Mouse (Mus musculus) stomach, embryonic 14.5 days (tissue): ENCODE data around the gene Flywch2. TPM values are rescaled to one million over a fixed set of nuclear protein-coding genes. Genes with fewer than 3 reads are reported as not detected.

Source experiments
- ATAC-seq: fragments of 200-750 bp; cut with Nextera tagmentation; 2 replicates; pipeline ENCODE4 v1.8.0; 2017; ENCODE audit warnings: low read depth, moderate TSS enrichment; ENCODE audit not compliant: insufficient number of reproducible peaks, insufficient read depth, low FRiP score
- H3K27ac ChIP-seq: fragments of 300-500 bp; sonication (generic); 2 replicates; pipeline ENCODE4 v1.5.1; 2014; ENCODE audit warnings: mild to moderate bottlenecking, low read length, moderate library complexity, mixed read lengths
- H3K27me3 ChIP-seq: fragments of 300-500 bp; sonication (generic); 2 replicates; pipeline ENCODE4 v1.6.1; 2014; ENCODE audit warnings: low read length, control low read depth, mixed read lengths; ENCODE audit not compliant: control insufficient read depth, insufficient read depth
- H3K36me3 ChIP-seq: fragments of 300-500 bp; sonication (generic); 2 replicates; pipeline ENCODE4 v1.6.1; 2014; ENCODE audit warnings: mild to moderate bottlenecking, control low read depth, low read length, moderate library complexity, mixed read lengths; ENCODE audit not compliant: control insufficient read depth, insufficient read depth
- H3K4me1 ChIP-seq: fragments of 300-500 bp; sonication (generic); 2 replicates; pipeline ENCODE4 v1.6.1; 2014; ENCODE audit warnings: low read length, control low read depth, mixed read lengths; ENCODE audit not compliant: control insufficient read depth, insufficient read depth
- H3K4me2 ChIP-seq: fragments of 300-500 bp; sonication (generic); replicated peaks from 2 replicates; pipeline ENCODE4 v1.6.1; 2014; ENCODE audit warnings: low read depth, low read length, control low read depth
- H3K4me3 ChIP-seq: fragments of 300-500 bp; sonication (generic); 2 replicates; pipeline ENCODE4 v1.5.1; 2014; ENCODE audit warnings: low read depth, low read length, control low read depth
- H3K9ac ChIP-seq: fragments of 300-500 bp; sonication (generic); replicated peaks from 2 replicates; pipeline ENCODE4 v1.6.1; 2014; ENCODE audit warnings: low read depth, mild to moderate bottlenecking, control low read depth, low read length, moderate library complexity, mixed read lengths
- H3K9me3 ChIP-seq: fragments of 300-500 bp; sonication (generic); 2 replicates; pipeline ENCODE4 v1.6.1; 2016; ENCODE audit warnings: low read depth, low read length, control low read depth; ENCODE audit not compliant: control insufficient read depth
- WGBS: fragments of 180-500 bp; shearing (Covaris S2); extraction: QIAGEN DNeasy Blood & Tissue Kit; methylation state at CpG from one replicate; pipeline ENCODE4 v1.1.7; 2014; 5-methylcytosine and 5-hydroxymethylcytosine counted together
- polyA plus RNA-seq: library from polyadenylated mRNA; unstranded; fragments of >200 nt; fragmentation: Nextera tagmentation; extraction: Ambion mirVana; gene quantifications from 2 replicates; pipeline ENCODE4 v1.2.1, GENCODE M21; 2014

The Flywch2 gene
- polyA plus RNA-seq, 1 experiment from 2014 or later, result 31.0 TPM

DNA sequence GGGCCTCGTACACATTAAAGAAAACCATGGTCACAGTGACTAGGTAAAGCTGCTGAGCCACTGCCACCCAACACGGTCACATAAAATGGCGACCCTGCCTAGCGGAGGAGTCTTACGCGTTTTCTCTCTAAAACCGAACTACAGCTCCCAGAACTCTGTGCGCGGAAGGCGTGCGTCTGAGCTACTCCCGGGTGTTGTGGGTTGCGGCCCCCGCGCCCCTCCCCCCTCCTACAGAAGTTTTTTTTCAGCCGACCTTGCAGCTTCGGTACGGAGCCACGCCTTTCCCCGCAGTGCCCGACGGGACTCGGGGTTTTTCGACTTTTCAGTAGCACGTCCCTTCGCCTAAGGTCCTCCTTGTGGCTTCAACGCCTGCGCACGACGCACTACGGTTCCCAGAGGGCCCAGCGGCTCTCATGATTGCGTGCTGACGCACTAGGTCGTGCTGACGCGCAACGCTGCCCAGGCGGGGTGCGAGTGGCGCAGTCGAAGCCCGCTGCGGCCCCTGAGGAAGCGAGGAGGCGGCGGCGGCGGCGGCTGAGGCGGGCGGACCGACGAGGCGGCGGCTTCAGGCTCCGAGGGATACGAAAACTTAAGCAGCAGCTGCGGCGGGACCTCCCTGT, 17.0 kb upstream of the Flywch2 start:
- H3K4me3 ChIP-seq, result peak overlapping the region; percentile 100
- under 1% methylated on average over 60 of the region's 60 CpGs for WGBS
- peak; percentile 98 for ATAC-seq

DNA sequence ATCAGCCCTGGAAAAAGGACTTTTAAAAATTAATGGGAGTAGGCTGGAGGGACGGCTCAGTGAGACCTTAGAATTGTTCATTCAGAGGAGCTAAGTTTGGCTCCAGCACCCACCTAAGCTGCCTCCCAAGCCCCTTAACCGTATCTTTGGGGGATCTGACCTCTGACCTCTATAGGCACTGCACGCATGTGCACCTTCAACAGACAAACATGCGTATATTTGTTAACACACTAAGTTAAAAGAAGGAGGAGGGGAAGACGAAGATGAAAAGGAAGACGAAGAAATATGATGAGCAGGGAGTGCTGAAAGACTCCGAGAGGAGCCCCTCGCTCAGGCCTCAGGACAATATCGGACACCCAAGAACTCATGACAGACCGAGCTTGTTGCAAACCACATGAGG, 15.7 kb upstream of the Flywch2 start:
- Histone ChIP-seq H3K9ac (no peak overlapping the region), H3K9me3 (no peaks in the 10 kb centered on the region), H3K4me2 (no peak overlapping the region), H3K27me3 (no peaks in the 10 kb centered on the region), H3K27ac (no peak overlapping the region), H3K36me3 (0 out of 2 replicates have a peak, but pooled peaks cover under 1% of the 10 kb centered on the region), H3K4me1 (peaks cover 15% of the 10 kb centered on the region; the same call in 1 of the 2 replicates), H3K4me3 (no peak overlapping the region)
- WGBS, result 91% methylated on average over 10 of the region's 10 CpGs
- ATAC-seq, result no peak

More for the DNA sequence above, 17.0 kb upstream of the Flywch2 start:
- peak overlapping the region; percentile 90 for H3K27ac ChIP-seq
- peak overlapping the region; percentile 58 for H3K4me2 ChIP-seq
- H3K27me3 ChIP-seq, result no peaks in the 10 kb centered on the region
- no peaks in the 10 kb centered on the region for H3K9me3 ChIP-seq
- H3K9ac ChIP-seq, result peak overlapping the region; percentile 97
- peaks cover 10% of the 10 kb centered on the region for H3K36me3 ChIP-seq
- peaks cover 21% of the 10 kb centered on the region; the same call in 1 of the 2 replicates for H3K4me1 ChIP-seq

DNA sequence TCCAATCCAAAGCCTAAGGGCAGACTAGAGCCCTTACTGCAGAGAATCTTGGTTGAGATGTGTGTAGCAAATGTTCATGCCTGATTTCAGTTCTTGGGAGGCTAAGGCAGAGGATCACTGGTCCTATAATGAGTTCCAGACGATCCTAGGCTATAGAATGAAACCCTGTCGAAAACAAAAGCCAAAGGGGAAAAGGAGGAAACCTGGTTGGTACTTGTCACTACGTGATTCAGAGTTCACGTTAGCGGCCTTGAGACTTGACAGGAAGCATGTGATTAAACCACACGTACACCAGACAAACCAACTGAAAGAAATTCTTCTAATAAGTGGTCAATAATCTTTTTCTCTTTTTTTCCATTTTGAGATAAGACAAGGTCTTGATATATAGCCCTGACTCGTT, 11.4 kb upstream of the Flywch2 start:
- no peak overlapping the region for H3K9ac ChIP-seq
- no peak for ATAC-seq
- no peaks in the 10 kb centered on the region for H3K36me3 ChIP-seq
- 76% methylated on average over 7 of the region's 7 CpGs for WGBS
- no peak overlapping the region for H3K4me3 ChIP-seq
- H3K27me3 ChIP-seq, result no peaks in the 10 kb centered on the region
- H3K4me2 ChIP-seq, result no peak overlapping the region
- no peaks in the 10 kb centered on the region for H3K9me3 ChIP-seq
- no peak overlapping the region for H3K27ac ChIP-seq
- H3K4me1 ChIP-seq, result no peaks in the 10 kb centered on the region

DNA sequence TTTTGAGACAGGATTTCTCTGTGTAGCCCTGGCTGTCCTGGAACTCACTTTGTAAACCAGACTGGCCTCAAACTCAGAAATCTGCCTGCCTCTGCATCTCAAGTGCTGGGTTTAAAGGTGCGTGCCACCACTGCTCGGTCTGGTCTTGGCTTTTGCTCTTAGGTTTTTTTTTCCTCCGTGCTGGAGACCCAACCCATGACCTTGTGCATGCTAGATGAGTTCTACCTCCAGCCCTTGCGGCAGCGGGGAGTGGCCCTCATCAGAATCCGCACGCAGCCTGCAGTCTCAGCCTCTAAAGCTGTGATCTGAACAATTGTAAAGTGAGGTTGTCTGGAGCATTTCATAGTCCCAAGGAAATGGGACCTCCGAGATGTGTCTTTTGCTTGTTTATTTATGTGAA, 9.4 kb upstream of the Flywch2 start:
- 86% methylated on average over 8 of the region's 8 CpGs for WGBS
- H3K27ac ChIP-seq, result no peak overlapping the region
- H3K9me3 ChIP-seq, result no peaks in the 10 kb centered on the region
- H3K4me1 ChIP-seq, result peaks cover 10% of the 10 kb centered on the region
- H3K36me3 ChIP-seq, result no peaks in the 10 kb centered on the region
- ATAC-seq, result no peak
- H3K4me2 ChIP-seq, result no peak overlapping the region
- no peaks in the 10 kb centered on the region for H3K27me3 ChIP-seq
- H3K4me3 ChIP-seq, result no peak overlapping the region
- no peak overlapping the region for H3K9ac ChIP-seq

DNA sequence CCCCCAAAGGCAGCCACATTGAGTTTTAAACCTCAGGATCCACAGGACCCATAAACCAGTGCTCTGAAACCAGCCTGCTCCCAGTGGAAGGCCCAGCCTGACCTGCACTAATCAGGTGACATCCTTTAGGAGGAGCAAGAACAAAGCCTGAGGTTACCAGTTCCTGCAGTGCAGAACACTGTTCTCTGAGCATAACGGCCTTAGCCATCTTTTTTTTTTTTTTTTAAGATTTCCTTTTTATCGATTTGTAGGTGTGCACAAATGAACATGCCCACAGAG, 5.1 kb upstream of the Flywch2 start:
- peak overlapping the region; percentile 77; the same call in 1 of the 2 replicates for H3K9ac ChIP-seq
- peak overlapping the region; percentile 45; the same call in 1 of the 2 replicates for H3K4me3 ChIP-seq
- no peaks in the 10 kb centered on the region for H3K9me3 ChIP-seq
- peak overlapping the region; percentile 73 for H3K4me2 ChIP-seq
- peaks cover 15% of the 10 kb centered on the region for H3K4me1 ChIP-seq
- ATAC-seq, result no peak
- WGBS, result 49% methylated on average over 2 of the region's 2 CpGs
- H3K27me3 ChIP-seq, result no peaks in the 10 kb centered on the region
- peak overlapping the region; percentile 6; the same call in 1 of the 2 replicates for H3K27ac ChIP-seq
- no peaks in the 10 kb centered on the region for H3K36me3 ChIP-seq

DNA sequence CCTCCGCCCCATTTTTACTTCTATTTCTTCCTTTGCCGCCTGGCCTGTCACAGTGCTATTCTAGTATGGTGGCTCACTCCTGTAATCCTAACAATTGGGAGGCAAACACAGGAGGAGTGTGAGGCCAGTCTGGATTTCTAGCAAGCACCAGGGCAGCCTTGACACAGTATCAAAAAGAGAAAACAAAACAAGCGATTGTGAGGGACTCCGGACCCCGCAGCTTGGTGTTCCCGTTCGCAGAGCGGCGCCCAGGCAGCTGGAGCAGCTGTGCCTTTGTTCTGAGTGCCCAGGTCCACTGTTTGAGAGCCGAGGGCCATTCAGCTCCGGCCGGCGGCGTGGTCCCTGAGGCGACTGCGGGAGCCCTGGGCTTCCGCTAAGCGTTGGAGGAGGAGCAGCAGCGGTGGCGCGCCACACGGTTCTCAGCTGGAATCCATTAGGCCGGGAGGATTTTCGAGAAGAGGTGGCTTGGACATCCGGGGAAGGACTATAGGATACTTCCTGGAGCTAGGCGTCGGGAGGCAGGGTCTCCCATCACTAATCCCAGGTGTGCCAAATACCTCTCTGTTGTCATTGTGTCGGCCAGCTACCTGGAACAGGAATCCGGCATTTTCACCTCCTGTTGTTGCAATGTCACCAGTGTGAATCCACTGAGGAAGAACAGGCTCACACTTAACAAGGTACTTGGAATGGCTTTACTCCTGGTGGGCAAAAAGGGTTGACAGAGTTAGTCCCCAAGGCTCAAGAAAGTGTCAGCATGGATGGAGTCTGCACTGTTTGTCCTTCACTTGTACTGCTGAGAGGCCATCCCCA, 4.6 kb upstream of the Flywch2 start, which contains the start of gene Srrm2:
Gene Srrm2, plus strand, starts transcription at position 264 of the 810 bp plus-strand sequence.
- Histone ChIP-seq H3K27me3 (no peaks in the 10 kb centered on the region), H3K4me1 (peaks cover 17% of the 10 kb centered on the region), H3K4me2 (peak within 1 kb of the TSS; percentile 73), H3K9ac (peak within 1 kb of the TSS; percentile 77), H3K9me3 (no peaks in the 10 kb centered on the region), H3K36me3 (no peaks in the 10 kb centered on the region), H3K4me3 (peak within 1 kb of the TSS; percentile 45), H3K27ac (peak within 1 kb of the TSS; percentile 80)
- peak; percentile 54; the same call in 1 of the 2 replicates for ATAC-seq
- WGBS, result 2% methylated on average over 29 of the region's 29 CpGs

- WGBS, result 23% methylated on average over 8 of the region's 8 CpGs
- ATAC-seq, result no peak
- H3K27me3 ChIP-seq, result no peaks in the 10 kb centered on the region
- H3K27ac ChIP-seq, result peak overlapping the region; percentile 80
- peak overlapping the region; percentile 45 for H3K4me3 ChIP-seq
- H3K9ac ChIP-seq, result peak overlapping the region; percentile 77
- H3K4me1 ChIP-seq, result peaks cover 17% of the 10 kb centered on the region
- H3K4me2 ChIP-seq, result peak overlapping the region; percentile 73
- no peaks in the 10 kb centered on the region for H3K9me3 ChIP-seq
- H3K36me3 ChIP-seq, result no peaks in the 10 kb centered on the region
Observed at GRCm38 (mm10) chr17:23789749-23790268, 3.9 kb upstream of the Flywch2 start.

DNA sequence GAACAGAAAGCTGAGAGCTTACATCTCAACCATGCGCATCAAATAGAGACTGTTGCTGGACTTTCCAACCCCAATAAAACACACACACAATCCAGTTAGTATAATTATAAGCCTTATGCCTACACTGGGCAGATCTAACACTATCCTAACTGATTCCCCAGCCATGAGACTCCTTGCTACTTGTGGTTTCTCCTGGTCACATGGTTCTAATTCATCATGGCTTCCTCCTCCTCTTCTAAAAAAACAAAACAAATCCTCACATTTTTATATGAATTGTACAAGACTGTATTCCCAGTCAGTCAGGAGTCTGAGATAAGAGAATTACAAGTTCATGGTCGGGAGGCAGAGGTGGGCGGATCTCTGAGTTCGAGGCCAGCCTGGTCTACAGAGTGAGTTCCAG, 3.1 kb upstream of the Flywch2 start:
- no peak overlapping the region for H3K4me2 ChIP-seq
- no peak overlapping the region for H3K27ac ChIP-seq
- ATAC-seq, result no peak
- H3K9ac ChIP-seq, result no peak overlapping the region
- H3K9me3 ChIP-seq, result no peaks in the 10 kb centered on the region
- H3K4me1 ChIP-seq, result peaks cover 17% of the 10 kb centered on the region
- H3K36me3 ChIP-seq, result no peaks in the 10 kb centered on the region
- H3K27me3 ChIP-seq, result no peaks in the 10 kb centered on the region
- WGBS, result 85% methylated on average over 4 of the region's 4 CpGs
- no peak overlapping the region for H3K4me3 ChIP-seq
